Mouse (Mus musculus) left cerebral cortex, adult 18-20 months (tissue): ENCODE results near the gene Lrrc39. TPM values are rescaled to one million over a fixed set of nuclear protein-coding genes. Genes with fewer than 3 reads are reported as not detected.

Experiments used
- DNase-seq, 2 experiments: peaks; one replicate each; pipeline ENCODE4 v3.0.0; 2021 to 2022; ENCODE audit warnings: low spot score in 2 of 2, mixed read lengths in 1 of 2
- total RNA-seq, 2 experiments: library from RNA; stranded (reverse); gene quantifications; 2 replicates each; pipeline ENCODE4 v1.2.3; 2021

Gene Lrrc39
- total RNA-seq, 2 experiments from 2014 or later, result not detected

DNA sequence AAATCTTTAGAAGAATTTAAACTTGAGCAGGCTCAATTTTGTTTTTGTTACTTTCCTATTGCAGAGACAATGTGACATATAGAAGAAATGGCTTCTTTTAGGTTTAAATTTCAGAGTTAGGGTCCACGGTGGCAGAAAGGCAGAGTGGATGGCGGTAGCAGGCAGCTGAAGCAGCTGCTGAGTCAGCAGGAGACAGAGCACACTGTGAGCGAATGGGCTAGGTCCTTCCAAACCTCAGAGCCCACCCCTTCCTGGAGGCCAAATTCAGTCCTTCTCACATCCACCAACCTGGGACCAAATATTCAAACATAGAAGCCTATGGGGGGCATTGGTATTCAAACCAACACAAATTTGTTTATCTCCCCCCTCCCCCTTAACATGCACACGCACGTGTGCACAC lies 39.0 kb downstream of the Lrrc39 start:
- DNase-seq, result no peak

DNA sequence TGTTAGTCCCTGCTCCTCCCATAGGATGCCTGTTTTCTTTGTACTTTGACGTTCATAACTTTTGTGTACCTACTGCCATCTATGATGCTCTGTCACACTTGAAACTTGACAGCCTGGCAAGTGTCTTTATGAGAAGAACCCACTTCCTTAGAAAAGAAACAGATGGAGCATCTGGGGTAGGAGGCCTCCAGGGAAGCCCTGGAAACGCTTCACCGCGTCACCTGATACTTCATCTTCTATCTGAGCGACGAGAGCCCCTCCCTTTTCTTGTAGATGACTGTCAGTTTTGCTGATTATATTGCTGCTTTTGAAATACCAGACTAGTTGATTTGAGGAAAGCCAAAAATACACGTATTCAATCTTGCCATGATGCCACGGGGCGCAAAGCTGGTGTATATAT lies 41.8 kb downstream of the Lrrc39 start:
- DNase-seq, result no peak

DNA sequence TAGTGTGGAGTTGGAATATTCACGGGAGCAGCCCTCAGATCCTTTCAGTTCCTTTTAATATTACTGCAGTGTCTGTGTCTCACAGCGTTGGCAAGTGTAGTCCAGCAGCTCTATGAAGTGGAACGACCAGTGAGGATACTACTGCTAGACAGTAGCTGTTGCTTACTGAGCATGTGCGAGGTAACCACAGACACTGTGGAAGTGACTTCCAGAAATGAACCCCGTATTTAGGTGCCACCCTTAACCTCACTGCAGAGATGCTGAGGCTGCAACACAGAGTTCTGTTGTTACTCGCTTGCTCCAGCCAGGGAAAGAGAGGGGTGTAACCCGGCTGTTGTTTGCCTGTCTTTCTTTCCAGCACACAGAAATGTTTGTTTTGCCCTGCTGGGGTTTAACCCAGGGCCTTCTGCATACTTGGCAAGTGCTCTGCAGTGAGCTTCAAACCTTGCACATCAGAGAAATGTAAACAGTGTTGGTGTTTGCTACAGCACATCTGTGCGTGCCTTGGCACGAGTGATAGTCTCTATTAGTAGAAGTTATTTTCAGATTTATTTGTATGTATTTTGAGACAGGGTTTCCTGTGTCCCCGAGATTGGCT lies 51.6 kb downstream of the Lrrc39 start, which contains the start of gene Trmt13:
Trmt13 (minus strand) TSS at position 293 of the 598 bp plus-strand sequence.
- no peak for DNase-seq

DNA sequence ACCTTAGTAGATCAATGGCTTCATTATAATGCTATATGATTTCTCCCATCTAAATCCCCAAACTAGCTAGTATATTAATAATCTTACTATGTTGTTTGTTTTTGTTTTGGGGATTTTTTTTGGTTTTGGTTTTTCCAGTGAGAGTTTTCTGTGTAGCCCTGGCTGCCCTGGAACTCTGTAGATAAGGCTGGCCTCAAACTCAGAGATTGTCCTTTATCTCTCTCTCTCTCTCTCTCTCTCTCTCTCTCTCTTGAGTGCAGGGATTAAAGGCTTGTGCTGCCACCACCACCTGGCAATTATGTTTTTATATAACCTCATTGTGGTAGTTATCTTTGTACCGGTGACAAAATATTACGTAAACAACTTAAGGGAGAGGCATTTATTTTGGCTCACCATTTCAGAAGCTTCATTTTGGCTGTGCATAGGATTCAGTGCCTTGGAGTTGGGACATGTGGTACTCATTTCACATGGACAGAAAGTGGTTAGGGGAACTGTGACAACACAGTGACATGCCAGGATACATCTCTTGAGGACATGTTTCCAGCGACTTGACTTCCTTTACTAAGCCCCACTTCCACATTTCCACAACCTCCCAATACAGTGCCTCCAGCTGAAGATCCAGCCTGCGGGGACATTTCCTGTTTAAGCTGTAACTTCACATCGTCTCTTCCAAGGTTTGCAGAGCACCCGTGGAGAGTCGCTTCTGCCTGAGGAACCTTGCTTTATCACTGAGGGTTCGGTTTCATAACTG lies 52.7 kb downstream of the Lrrc39 start:
- no peak for DNase-seq

DNA sequence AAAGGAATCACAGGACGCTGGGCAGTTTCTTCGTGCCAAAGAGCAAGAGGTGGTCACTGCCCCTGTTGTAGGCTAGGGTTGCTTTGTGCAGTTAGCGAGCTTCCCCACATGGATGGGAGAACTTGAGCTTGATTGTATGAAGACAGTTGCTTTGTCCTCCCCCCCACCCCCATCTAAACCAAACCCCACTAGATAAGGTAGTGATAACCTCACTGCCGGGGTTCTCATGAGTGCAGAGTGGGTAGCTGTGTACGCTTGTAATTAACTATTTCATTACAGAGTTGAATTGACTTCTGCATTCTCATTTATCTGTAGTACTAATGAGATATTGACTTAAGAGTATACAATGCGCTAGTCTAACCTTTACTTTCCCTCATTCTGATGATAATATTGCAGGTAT lies 56.1 kb downstream of the Lrrc39 start:
- DNase-seq, result no peak

DNA sequence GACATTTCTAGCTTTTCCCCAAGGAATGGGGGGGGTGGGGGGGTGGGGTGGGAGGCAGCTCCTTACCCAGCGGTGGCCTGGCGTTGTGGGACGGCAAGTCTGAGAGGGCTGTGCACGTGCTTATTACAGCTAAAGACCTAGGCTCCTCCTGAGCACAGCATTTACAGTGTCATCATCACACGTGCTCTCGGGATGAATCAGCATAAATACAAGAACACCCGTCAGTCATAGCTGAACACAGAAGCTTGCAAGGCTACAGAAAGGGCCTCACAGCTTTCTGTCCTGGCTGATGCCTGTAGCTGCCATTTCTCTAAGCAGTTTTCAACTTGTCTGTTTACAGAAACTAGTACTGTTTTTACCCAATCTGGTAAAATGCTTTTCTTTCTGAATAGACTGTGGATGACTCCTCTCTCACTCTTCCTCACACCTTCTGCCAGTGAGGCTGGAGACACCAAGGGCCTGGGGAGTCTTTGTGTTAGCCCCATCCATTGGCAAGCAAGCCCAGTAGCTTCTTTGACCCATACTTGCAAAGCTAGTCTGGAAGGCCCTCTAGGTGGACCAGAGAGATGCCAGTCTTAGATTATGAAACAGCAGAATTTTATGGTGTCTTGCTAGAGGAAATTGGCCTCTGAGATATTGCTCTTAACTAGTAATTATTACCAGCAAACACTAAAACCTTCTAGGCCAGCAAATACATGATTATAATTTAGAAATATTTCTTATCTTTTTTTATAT lies 58.0 kb downstream of the Lrrc39 start:
- no peak for DNase-seq

DNA sequence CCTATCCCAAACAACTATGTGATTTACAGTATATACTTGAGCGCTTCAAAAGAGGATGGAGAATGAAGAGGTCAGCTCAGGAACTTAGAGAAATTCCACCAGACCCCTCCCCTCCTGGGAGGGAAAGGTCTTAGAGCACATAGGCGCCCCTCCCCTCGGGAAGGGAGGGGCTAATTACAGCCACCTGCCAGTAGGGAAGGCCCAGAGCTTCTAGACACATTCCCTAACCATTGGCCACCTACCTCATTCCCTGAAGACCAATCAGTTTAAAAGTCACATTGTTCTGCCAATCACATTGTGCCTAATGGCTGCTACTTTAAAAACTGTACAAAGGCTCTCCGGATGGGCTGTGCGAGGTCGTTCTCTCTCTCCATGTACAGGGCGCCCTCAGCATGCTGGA lies 59.9 kb downstream of the Lrrc39 start:
- DNase-seq, result no peak

DNA sequence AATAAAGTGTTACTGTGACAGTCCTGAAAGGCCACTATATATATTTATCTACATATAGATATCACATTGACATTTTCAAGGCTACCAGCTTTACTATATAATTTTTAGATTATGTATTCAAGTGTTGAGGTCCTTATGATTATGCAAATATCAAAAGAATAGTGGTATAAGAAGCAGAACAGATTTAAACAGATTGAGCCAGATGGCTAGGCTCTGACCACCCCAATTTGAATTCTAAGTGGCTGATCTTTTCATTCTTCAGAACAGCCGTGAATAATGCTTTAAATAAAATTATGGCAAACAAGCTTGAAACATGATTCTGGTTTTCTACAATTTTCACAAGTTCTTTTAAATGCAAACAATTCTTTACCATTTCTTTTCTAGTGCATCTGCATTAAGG lies 68.7 kb downstream of the Lrrc39 start:
- no peak for DNase-seq

Other genes starting within 250 kb of the Lrrc39 start
- 1 to 10 TPM; 3.4 to 3.6 TPM for gene Cdc14a, start 138.9 kb upstream of the Lrrc39 start, total RNA-seq
- gene Rtca, start 54.8 kb upstream of the Lrrc39 start, total RNA-seq, result 10 to 100 TPM; 57.0 to 61.5 TPM
- 10 to 100 TPM; 14.1 to 15.1 TPM for gene Dbt, start 49.9 kb upstream of the Lrrc39 start, total RNA-seq
- 1 to 10 TPM; 6.4 to 9.1 TPM for gene Sass6, start 32.0 kb downstream of the Lrrc39 start, total RNA-seq
- 10 to 100 TPM; 15.3 to 15.9 TPM for gene Trmt13, start 51.6 kb downstream of the Lrrc39 start, total RNA-seq
- gene Mfsd14a, start 99.7 kb downstream of the Lrrc39 start, total RNA-seq, result 10 to 100 TPM; 52.7 to 57.1 TPM
- 1 to 10 TPM; 2.1 to 3.4 TPM for gene Gm43191, start 118.3 kb downstream of the Lrrc39 start, total RNA-seq
- 10 to 100 TPM; 15.4 to 16.2 TPM for gene Slc35a3, start 149.9 kb downstream of the Lrrc39 start, total RNA-seq
- gene Agl, start 245.2 kb downstream of the Lrrc39 start, total RNA-seq, result 10 to 100 TPM; 23.4 to 25.7 TPM